Mouse (Mus musculus) hindbrain, embryonic 11.5 days (tissue): ENCODE measurements around the gene Kdm7a. TPM values are rescaled to one million over a fixed set of nuclear protein-coding genes. Genes with fewer than 3 reads are reported as not detected.

Experiments used
- ATAC-seq: fragments of 200-750 bp; cut with Nextera tagmentation; 2 replicates; pipeline ENCODE4 v1.8.0; 2017; ENCODE audit warnings: mild to moderate bottlenecking, moderate TSS enrichment, moderate library complexity; ENCODE audit not compliant: low FRiP score
- DNase-seq: peaks from one replicate; pipeline ENCODE4 v3.0.0-alpha.2; 2015; ENCODE audit warnings: low spot score
- H3K27ac ChIP-seq: fragments of 300-500 bp; sonication (generic); 2 replicates; pipeline ENCODE4 v1.5.1; 2014; ENCODE audit warnings: mild to moderate bottlenecking, low read depth, low read length
- H3K27me3 ChIP-seq: fragments of 300-500 bp; sonication (generic); 2 replicates; pipeline ENCODE4 v1.6.1; 2014; ENCODE audit warnings: mild to moderate bottlenecking, low read length, moderate library complexity, mixed read lengths; ENCODE audit not compliant: control insufficient read depth, insufficient read depth
- H3K36me3 ChIP-seq: fragments of 300-500 bp; sonication (generic); 2 replicates; pipeline ENCODE4 v1.6.1; 2014; ENCODE audit warnings: mild to moderate bottlenecking, low read length, moderate library complexity, mixed read lengths; ENCODE audit not compliant: control insufficient read depth, insufficient read depth
- H3K4me1 ChIP-seq: fragments of 300-500 bp; sonication (generic); replicated peaks from 2 replicates; pipeline ENCODE4 v1.6.1; 2014; ENCODE audit warnings: low read length, mixed read lengths; ENCODE audit not compliant: control insufficient read depth, insufficient read depth
- H3K4me2 ChIP-seq: fragments of 300-500 bp; sonication (generic); replicated peaks from 2 replicates; pipeline ENCODE4 v1.6.1; 2014; ENCODE audit warnings: mild to moderate bottlenecking, low read depth, low read length
- H3K4me3 ChIP-seq: fragments of 300-500 bp; sonication (generic); 2 replicates; pipeline ENCODE4 v1.5.1; 2014; ENCODE audit warnings: low read depth, low read length
- H3K9ac ChIP-seq: fragments of 300-500 bp; sonication (generic); 2 replicates; pipeline ENCODE4 v1.6.1; 2014; ENCODE audit warnings: low read depth, low read length
- H3K9me3 ChIP-seq: fragments of 300-500 bp; sonication (generic); 2 replicates; pipeline ENCODE4 v1.6.1; 2016; ENCODE audit warnings: low read length; ENCODE audit not compliant: control insufficient read depth
- WGBS: fragments of 180-500 bp; shearing (Covaris S2); extraction: QIAGEN DNeasy Blood & Tissue Kit; methylation state at CpG from one replicate; pipeline ENCODE4 v1.1.7; 2014; 5-methylcytosine and 5-hydroxymethylcytosine counted together
- polyA plus RNA-seq: library from polyadenylated mRNA; unstranded; fragments of >200 nt; fragmentation: Nextera tagmentation; extraction: Ambion mirVana; gene quantifications from 2 replicates; pipeline ENCODE4 v1.2.1, GENCODE M21; 2014

The Kdm7a gene
- polyA plus RNA-seq, 1 experiment from 2014 or later, result 20.1 TPM

- DNase-seq, result no peak
- Histone ChIP-seq H3K27me3 (no peaks in the 10 kb centered on the region), H3K9me3 (no peaks in the 10 kb centered on the region), H3K36me3 (no peaks in the 10 kb centered on the region), H3K4me2 (no peak overlapping the region), H3K4me3 (no peak overlapping the region), H3K9ac (no peak overlapping the region), H3K4me1 (no peaks in the 10 kb centered on the region), H3K27ac (no peak overlapping the region)
- ATAC-seq, result no peak
Observed at GRCm38 (mm10) chr6:39124719-39125118, 81.9 kb downstream of the Kdm7a start.

- H3K27me3 ChIP-seq, result peaks cover 23% of the 10 kb centered on the region
Observed at GRCm38 (mm10) chr6:39120685-39121084, 85.9 kb downstream of the Kdm7a start.

GRCm38 (mm10) chr6:39118456-39118881 is 88.1 kb downstream of the Kdm7a start:
- H3K9ac ChIP-seq, result peak overlapping the region; percentile 63; the same call in 1 of the 2 replicates
- no peaks in the 10 kb centered on the region for H3K4me1 ChIP-seq
- DNase-seq (no peak), ATAC-seq (peak; percentile 54)
- H3K4me2 ChIP-seq, result peak overlapping the region; percentile 68
- H3K27me3 ChIP-seq, result peaks cover 23% of the 10 kb centered on the region
- no peak overlapping the region for H3K27ac ChIP-seq
- WGBS, result 12% methylated on average over 49 of the region's 49 CpGs
- H3K9me3 ChIP-seq, result no peaks in the 10 kb centered on the region
- H3K36me3 ChIP-seq, result no peaks in the 10 kb centered on the region
- peak overlapping the region; percentile 67 for H3K4me3 ChIP-seq

More at GRCm38 (mm10) chr6:39120685-39121084, 85.9 kb downstream of the Kdm7a start:
- ATAC-seq (no peak), DNase-seq (no peak)
- 70% methylated on average over 3 of the region's 3 CpGs for WGBS
- Histone ChIP-seq H3K9me3 (no peaks in the 10 kb centered on the region), H3K4me2 (no peak overlapping the region), H3K36me3 (no peaks in the 10 kb centered on the region), H3K27ac (no peak overlapping the region), H3K9ac (no peak overlapping the region), H3K4me1 (no peaks in the 10 kb centered on the region), H3K4me3 (no peak overlapping the region)

GRCm38 (mm10) chr6:39117584-39118455 is 88.8 kb downstream of the Kdm7a start, which contains the start of gene Parp12:
Gene Parp12, minus strand, starts transcription at chr6:39118349.
- Histone ChIP-seq H3K27me3 (peaks cover 23% of the 10 kb centered on the region), H3K27ac (no peak within 1 kb of the TSS)

GRCm38 (mm10) chr6:39115438-39115837 is 91.2 kb downstream of the Kdm7a start:
- no peak overlapping the region for H3K27ac ChIP-seq
- H3K4me2 ChIP-seq, result no peak overlapping the region
- no peaks in the 10 kb centered on the region for H3K36me3 ChIP-seq
- H3K4me3 ChIP-seq, result no peak overlapping the region
- peaks cover 23% of the 10 kb centered on the region for H3K27me3 ChIP-seq
- no peak overlapping the region for H3K9ac ChIP-seq
- 67% methylated on average over 1 of the region's 1 CpGs for WGBS
- ATAC-seq, result no peak
- H3K4me1 ChIP-seq, result no peaks in the 10 kb centered on the region
- H3K9me3 ChIP-seq, result no peaks in the 10 kb centered on the region
- DNase-seq, result no peak

More at GRCm38 (mm10) chr6:39117584-39118455, 88.8 kb downstream of the Kdm7a start, which contains the start of gene Parp12:
- ATAC-seq (peak; percentile 78), DNase-seq (peak; percentile 75)
- 3% methylated on average over 92 of the region's 101 CpGs for WGBS
- H3K4me1 ChIP-seq, result no peaks in the 10 kb centered on the region
- H3K36me3 ChIP-seq, result no peaks in the 10 kb centered on the region
- H3K4me2 ChIP-seq, result peak within 1 kb of the TSS; percentile 68
- peak within 1 kb of the TSS; percentile 63 for H3K9ac ChIP-seq
- no peaks in the 10 kb centered on the region for H3K9me3 ChIP-seq
- H3K4me3 ChIP-seq, result peak within 1 kb of the TSS; percentile 67

- Histone ChIP-seq H3K9ac (no peak overlapping the region), H3K9me3 (no peaks in the 10 kb centered on the region), H3K4me2 (no peak overlapping the region), H3K36me3 (no peaks in the 10 kb centered on the region), H3K4me3 (no peak overlapping the region), H3K4me1 (no peaks in the 10 kb centered on the region), H3K27me3 (peaks cover 16% of the 10 kb centered on the region), H3K27ac (no peak overlapping the region)
- DNase-seq, result no peak
- 96% methylated on average over 3 of the region's 3 CpGs for WGBS
- no peak for ATAC-seq
Observed at GRCm38 (mm10) chr6:39113141-39113540, 93.4 kb downstream of the Kdm7a start.

- Histone ChIP-seq H3K4me1 (no peaks in the 10 kb centered on the region), H3K27ac (no peak overlapping the region), H3K9me3 (no peaks in the 10 kb centered on the region), H3K9ac (no peak overlapping the region), H3K27me3 (peaks cover 12% of the 10 kb centered on the region), H3K4me2 (no peak overlapping the region), H3K36me3 (no peaks in the 10 kb centered on the region), H3K4me3 (no peak overlapping the region)
- 90% methylated on average over 3 of the region's 3 CpGs for WGBS
- DNase-seq, result no peak
- ATAC-seq, result no peak
Observed at GRCm38 (mm10) chr6:39112701-39113100, 93.9 kb downstream of the Kdm7a start.

- H3K4me2 ChIP-seq, result no peak overlapping the region
- no peaks in the 10 kb centered on the region for H3K4me1 ChIP-seq
- H3K27ac ChIP-seq, result no peak overlapping the region
- no peaks in the 10 kb centered on the region for H3K27me3 ChIP-seq
- no peak for DNase-seq
- H3K4me3 ChIP-seq, result no peak overlapping the region
- H3K9ac ChIP-seq, result no peak overlapping the region
- 53% methylated on average over 2 of the region's 2 CpGs for WGBS
- H3K9me3 ChIP-seq, result no peaks in the 10 kb centered on the region
- no peaks in the 10 kb centered on the region for H3K36me3 ChIP-seq
- ATAC-seq, result no peak
Observed at GRCm38 (mm10) chr6:39106812-39107211, 99.8 kb downstream of the Kdm7a start.

- 85% methylated on average over 4 of the region's 4 CpGs for WGBS
Observed at GRCm38 (mm10) chr6:39104631-39105030, 102.0 kb downstream of the Kdm7a start.

More at GRCm38 (mm10) chr6:39104631-39105030, 102.0 kb downstream of the Kdm7a start:
- Histone ChIP-seq H3K4me3 (no peak overlapping the region), H3K4me1 (no peaks in the 10 kb centered on the region), H3K4me2 (no peak overlapping the region), H3K36me3 (no peaks in the 10 kb centered on the region), H3K9ac (no peak overlapping the region), H3K27me3 (no peaks in the 10 kb centered on the region), H3K9me3 (no peaks in the 10 kb centered on the region), H3K27ac (no peak overlapping the region)
- ATAC-seq (no peak), DNase-seq (no peak)
